Mouse (Mus musculus) MEL (cell line): ENCODE measurements around the gene Fam133b.
A peak's percentile ranks its signal among the peaks of the same experiment; 100 is the strongest.

Source experiments
- CHD1 ChIP-seq: IDR thresholded peaks from 2 replicates; pipeline ENCODE4 v1.6.1; 2012; ENCODE audit warnings: low read depth, mild to moderate bottlenecking, inconsistent platforms, low read length, improper control_type of control experiment
- CTCF ChIP-seq, 3 experiments: IDR thresholded peaks in 2 of 3; conservative IDR thresholded peaks in 1 of 3; 2 replicates each; pipeline ENCODE4 v1.5.1; 2011 to 2012; ENCODE audit warnings: low read length in 3 of 3, low read depth in 2 of 3, mild to moderate bottlenecking in 2 of 3, improper control_type of control experiment in 1 of 3, inconsistent platforms in 1 of 3, mixed read lengths in 1 of 3, moderate library complexity in 1 of 3; ENCODE audit not compliant: control insufficient read depth in 1 of 3, insufficient read depth in 1 of 3, poor library complexity in 1 of 3, severe bottlenecking in 1 of 3
- EP300 ChIP-seq, 2 experiments: IDR thresholded peaks; 2 replicates each; pipeline ENCODE4 v1.6.1; 2011; ENCODE audit warnings: improper control_type of control experiment in 2 of 2, low read length in 2 of 2, low read depth in 1 of 2, mild to moderate bottlenecking in 1 of 2
- HCFC1 ChIP-seq: IDR thresholded peaks from 2 replicates; pipeline ENCODE4 v1.6.1; 2012; ENCODE audit warnings: low read depth, mild to moderate bottlenecking, inconsistent platforms, low read length, improper control_type of control experiment, moderate library complexity
- MAFK ChIP-seq: IDR thresholded peaks from 2 replicates; pipeline ENCODE4 v1.6.1; 2011; ENCODE audit warnings: low read depth, mild to moderate bottlenecking, low read length, improper control_type of control experiment, borderline replicate concordance
- MEF2A ChIP-seq: IDR thresholded peaks from 2 replicates; pipeline ENCODE4 v1.6.1; 2014; ENCODE audit warnings: low read depth, mild to moderate bottlenecking, inconsistent platforms, low read length, improper control_type of control experiment; ENCODE audit not compliant: poor library complexity, insufficient replicate concordance, severe bottlenecking; ENCODE audit errors: extremely low read depth
- MYC ChIP-seq: IDR thresholded peaks from 2 replicates; pipeline ENCODE4 v1.6.1; 2011; ENCODE audit warnings: low read depth, mild to moderate bottlenecking, low read length, improper control_type of control experiment, moderate library complexity
- POLR2A ChIP-seq, 2 experiments: IDR thresholded peaks; 2 replicates each; pipeline ENCODE4 v1.6.1; 2011 to 2012; ENCODE audit warnings: low read length in 2 of 2, mild to moderate bottlenecking in 2 of 2, control low read depth in 1 of 2, improper control_type of control experiment in 1 of 2, low read depth in 1 of 2, moderate library complexity in 1 of 2; ENCODE audit not compliant: control insufficient read depth in 1 of 2, insufficient read depth in 1 of 2, poor library complexity in 1 of 2
- POLR2AphosphoS2 ChIP-seq: IDR thresholded peaks from 2 replicates; pipeline ENCODE4 v1.6.1; 2011; ENCODE audit warnings: low read length, improper control_type of control experiment
- TCF12 ChIP-seq: IDR thresholded peaks from 2 replicates; pipeline ENCODE4 v1.6.1; 2014; ENCODE audit warnings: low read depth, mild to moderate bottlenecking, inconsistent platforms, low read length, improper control_type of control experiment, moderate library complexity
- ZC3H11A ChIP-seq: IDR thresholded peaks from 2 replicates; pipeline ENCODE4 v1.6.1; 2012; ENCODE audit warnings: low read depth, mild to moderate bottlenecking, inconsistent platforms, low read length, improper control_type of control experiment

DNA sequence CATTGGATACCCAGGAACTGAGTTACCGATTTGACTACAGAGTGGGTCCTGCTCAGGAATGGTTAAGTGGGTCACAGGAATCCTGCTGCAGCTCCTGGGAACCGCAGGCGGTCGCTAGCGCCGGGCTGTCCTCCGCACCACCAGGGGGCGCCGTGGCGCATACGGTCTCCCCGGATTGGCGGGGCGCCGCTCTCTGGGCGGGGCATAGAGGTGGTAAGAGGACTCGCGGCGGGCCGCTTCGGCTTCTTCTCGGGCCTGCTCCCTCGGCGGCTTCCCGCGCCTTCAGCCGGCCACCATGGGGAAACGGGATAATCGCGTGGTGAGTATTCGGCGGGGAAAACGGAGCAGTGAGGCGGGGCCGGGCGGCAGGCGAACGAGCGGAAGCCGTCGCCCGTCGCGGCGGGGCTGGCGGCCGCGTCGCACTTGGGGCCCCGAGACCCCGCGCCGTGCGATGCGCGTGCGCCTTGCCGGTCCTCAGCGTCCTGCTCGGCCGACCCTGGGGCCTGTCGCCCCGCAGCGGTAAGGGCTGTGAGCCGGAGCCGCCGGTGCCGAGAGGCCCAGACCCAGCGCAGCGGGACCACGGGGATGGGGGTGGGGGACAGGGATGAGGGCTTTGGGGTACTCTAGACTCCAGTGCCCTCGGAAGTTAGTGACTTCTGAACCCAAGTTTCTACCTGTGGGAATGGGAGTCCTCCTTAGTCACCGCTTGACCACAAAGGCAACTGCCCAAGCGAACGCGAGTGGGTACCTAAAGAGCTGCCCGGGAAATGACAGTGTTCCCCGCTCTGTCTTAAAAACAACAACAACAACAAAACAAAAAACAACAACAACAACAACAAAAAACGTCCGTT, at the start of gene Fam133b:
- TF ChIP-seq CTCF (IDR thresholded peaks at IDR 0.05 in 2 of 3, conservative IDR thresholded peaks at IDR 0.05 in 1 of 3; ENCODE audit: control insufficient read depth in 1 of 3, insufficient read depth in 1 of 3, low read depth in 2 of 3, low read length in 3 of 3, poor library complexity in 1 of 3, severe bottlenecking in 1 of 3) (peak; percentile 90 to 99 (median 94)), POLR2A (IDR thresholded peaks at IDR 0.05; ENCODE audit: control insufficient read depth in 1 of 2, insufficient read depth in 1 of 2, low read depth in 1 of 2, low read length in 2 of 2, poor library complexity in 1 of 2) (peak; percentile 94 to 96), ZC3H11A (no peak), HCFC1 (peak; percentile 87), MEF2A (no peak), EP300 (IDR thresholded peaks at IDR 0.05; ENCODE audit: low read depth in 1 of 2, low read length in 2 of 2) (peak in 1 of 2 experiments; percentile 32; a peak in 1 of 4 replicates), MYC (no peak), CHD1 (peak; percentile 96), MAFK (no peak), TCF12 (peak; percentile 78), POLR2AphosphoS2 (peak; percentile 75)
